Mouse (Mus musculus) gastrocnemius, adult 2 months (tissue): ENCODE results near the gene Npr1. TPM values are rescaled to one million over a fixed set of nuclear protein-coding genes. Genes with fewer than 3 reads are reported as not detected.

Experiments
- DNase-seq: peaks from one replicate; pipeline ENCODE4 v3.0.0; 2022
- H3K27ac ChIP-seq: fragments of 200-600 bp; 2 replicates; pipeline ENCODE4 v1.8.1; 2022; ENCODE audit warnings: mild to moderate bottlenecking
- H3K4me3 ChIP-seq: fragments of 200-600 bp; 2 replicates; pipeline ENCODE4 v1.8.1; 2022; ENCODE audit warnings: mild to moderate bottlenecking, moderate library complexity
- CTCF ChIP-seq: fragments of 200-600 bp; IDR thresholded peaks from 2 replicates; pipeline ENCODE4 v1.8.1; 2022; ENCODE audit warnings: antibody characterized with exemption, mild to moderate bottlenecking, moderate library complexity
- intact Hi-C: fragments of 180-260 bp; cut with DNase I; formaldehyde crosslinking; loops from one replicate; pipeline ENCODE4 v1.15.1; 2025
- long read RNA-seq, 2 experiments: library from polyadenylated mRNA; stranded (forward); transcript quantifications; one replicate each; pipeline ENCODE4 v2.0.0; 2021
- total RNA-seq, 2 experiments: library from RNA; stranded (reverse); gene quantifications; 2 replicates each; pipeline ENCODE4 v1.2.3; 2021

Npr1 gene
- total RNA-seq: 1 to 10 TPM; 6.5 to 8.3 TPM
- long read RNA-seq, experiment 1, full-length matches to known transcripts: 5 of 10 reads
- long read RNA-seq, experiment 1, partial matches to known transcripts: 1 of 10 reads
- long read RNA-seq, experiment 1, other reads (novel, unspliced or antisense): 4 of 10 reads
- long read RNA-seq, experiment 2, full-length matches to known transcripts: 1 of 2 reads
- long read RNA-seq, experiment 2, partial matches to known transcripts: 1 of 2 reads
- long read RNA-seq, experiment 2, other reads (novel, unspliced or antisense): 0 of 2 reads

DNA sequence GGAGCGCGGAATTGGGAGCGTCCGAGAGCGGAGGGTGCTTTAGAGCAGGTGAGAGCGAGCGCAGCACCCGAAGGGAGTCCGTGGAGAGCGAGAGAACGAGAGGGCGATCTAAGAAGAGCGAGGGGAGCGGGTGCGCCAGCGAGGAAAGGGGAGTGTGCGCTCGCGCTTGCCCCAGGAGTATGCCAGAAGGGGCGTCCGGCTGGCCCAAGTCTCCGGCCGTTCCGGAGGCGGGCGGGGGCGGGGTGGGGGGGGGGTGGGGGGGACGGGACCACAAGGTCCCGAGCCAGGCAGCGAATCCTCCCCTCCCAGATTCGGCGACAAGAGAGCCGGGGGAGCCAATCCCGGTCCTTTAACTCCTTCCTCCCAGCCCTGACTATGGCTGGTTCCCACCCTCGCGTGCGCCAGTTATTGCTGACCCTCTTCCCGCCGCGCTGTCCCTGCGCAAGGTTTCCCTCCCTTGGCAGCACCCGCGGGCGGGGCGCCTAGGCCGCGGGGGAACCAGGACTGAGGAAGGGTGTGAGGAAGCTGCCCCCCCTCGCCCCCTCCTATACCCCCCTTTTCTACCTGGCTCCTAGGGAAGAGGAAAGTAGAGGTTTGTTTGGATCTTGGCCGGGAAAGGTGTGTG is at the start of gene Npr1:
Npr1 (minus strand) TSS at position 181 of the 625 bp plus-strand sequence.
- intact Hi-C loops: loop anchor here (1.0 to 5.0 kb wide), 2 partner anchors 33 to 53 kb away; partner anchors contain the start of gene Ints3
- DNase-seq: peak; percentile 73
- no peak for TF ChIP-seq CTCF
- peak within 1 kb of the TSS; percentile 88 for H3K4me3 ChIP-seq
- H3K27ac ChIP-seq: peak within 1 kb of the TSS; percentile 88

DNA sequence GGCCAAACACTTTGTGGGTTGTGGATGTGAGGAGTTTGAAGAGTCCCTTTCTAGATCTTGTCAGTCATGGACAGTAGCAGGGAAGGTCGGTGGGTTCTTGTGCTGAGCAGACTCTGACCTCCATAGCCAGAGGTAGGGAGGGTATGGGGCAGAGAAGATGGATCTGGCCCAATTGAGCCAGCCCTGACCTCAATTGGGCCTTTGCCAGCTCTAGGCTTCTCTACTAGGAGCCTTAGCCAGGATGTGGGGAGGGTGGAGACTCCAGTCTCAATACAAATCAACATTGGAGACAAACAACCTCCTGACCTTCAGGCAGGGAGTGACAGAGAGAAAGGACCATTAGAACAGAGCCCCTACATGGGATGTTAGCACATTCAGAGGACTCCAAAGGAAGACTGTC is 49.6 kb upstream of the Npr1 start:
- Histone ChIP-seq H3K27ac (peak overlapping the region; percentile 91), H3K4me3 (peak overlapping the region; percentile 74)
- TF ChIP-seq CTCF: no peak
- intact Hi-C loops: no loop called here
- DNase-seq: peak; percentile 72

DNA sequence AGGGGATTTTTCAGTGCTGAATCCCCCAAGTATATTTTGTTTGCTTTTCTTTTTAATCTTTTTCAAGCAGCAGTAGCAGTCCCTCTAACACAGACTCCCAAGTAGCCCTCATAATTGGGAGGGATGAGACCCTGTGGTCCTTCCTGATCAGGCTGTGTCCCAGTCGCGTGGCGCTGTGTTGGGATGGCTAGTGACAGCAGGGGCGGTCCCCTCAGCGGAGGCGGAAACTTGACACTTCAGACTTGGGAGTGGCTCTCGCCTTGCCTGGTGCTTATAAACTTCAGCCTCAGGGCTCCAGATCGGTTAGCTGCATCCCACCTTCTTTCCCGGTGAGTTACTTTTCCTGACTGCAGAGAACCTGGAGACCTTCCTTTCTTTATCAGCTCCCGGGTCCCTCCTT is 49.0 kb upstream of the Npr1 start:
- intact Hi-C loops: loop anchor here (5.0 kb wide), 1 partner anchor 103 kb away; no protein-coding TSS in a partner anchor
- DNase-seq: peak; percentile 88
- TF ChIP-seq CTCF: no peak
- Histone ChIP-seq H3K4me3 (peak overlapping the region; percentile 74), H3K27ac (peak overlapping the region; percentile 91)

DNA sequence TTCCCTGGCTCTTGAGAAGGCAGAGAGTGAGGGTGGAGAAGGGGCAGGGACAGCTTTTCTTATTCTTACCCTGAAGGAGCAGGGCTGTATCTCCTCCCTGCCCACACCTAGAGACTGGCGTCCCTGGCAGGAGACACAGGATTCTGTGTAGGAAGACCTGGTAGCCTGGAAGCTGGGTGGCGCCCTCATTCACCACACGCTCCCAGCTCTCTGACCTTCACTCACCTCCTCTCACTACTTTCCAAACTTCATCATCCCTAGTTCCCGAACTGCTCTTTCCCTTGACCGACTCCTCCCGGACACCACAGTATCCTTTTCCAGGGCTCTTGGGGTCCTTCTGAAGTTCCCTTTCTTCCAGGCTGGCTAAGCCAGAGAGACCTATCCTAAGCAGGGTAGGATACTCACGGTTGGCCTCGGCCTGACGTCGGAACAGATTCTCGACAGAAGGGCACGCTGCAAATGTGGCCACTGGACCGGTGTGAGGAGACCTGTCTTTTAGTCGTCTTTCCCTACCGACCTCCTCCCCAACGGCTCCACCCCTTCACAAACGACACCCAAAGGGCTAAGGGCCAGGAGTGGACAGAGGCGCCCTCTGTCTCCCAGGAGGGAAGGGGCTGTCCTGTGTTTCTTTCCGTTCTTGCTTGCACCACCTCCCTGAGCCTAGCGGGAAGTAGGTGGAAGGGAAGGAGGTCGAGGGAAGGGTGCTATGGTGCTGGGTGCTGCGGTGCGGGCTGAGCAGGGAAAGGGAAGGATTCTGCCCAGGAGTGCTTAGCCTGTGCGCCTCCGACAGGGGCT is 48.3 kb upstream of the Npr1 start, which contains the start of the genes S100a1 and S100a13:
S100a1 (minus strand) TSS at position 597 of the 795 bp plus-strand sequence.
S100a13 (plus strand) TSS at position 640 of the 795 bp plus-strand sequence.
- intact Hi-C loops: loop anchor here (5.0 kb wide), 1 partner anchor 103 kb away; no protein-coding TSS in a partner anchor
- Histone ChIP-seq H3K4me3 (peak within 1 kb of the TSS; percentile 74), H3K27ac (peak within 1 kb of the TSS; percentile 91)
- TF ChIP-seq CTCF: peak; percentile 47
- peak; percentile 87 for DNase-seq

DNA sequence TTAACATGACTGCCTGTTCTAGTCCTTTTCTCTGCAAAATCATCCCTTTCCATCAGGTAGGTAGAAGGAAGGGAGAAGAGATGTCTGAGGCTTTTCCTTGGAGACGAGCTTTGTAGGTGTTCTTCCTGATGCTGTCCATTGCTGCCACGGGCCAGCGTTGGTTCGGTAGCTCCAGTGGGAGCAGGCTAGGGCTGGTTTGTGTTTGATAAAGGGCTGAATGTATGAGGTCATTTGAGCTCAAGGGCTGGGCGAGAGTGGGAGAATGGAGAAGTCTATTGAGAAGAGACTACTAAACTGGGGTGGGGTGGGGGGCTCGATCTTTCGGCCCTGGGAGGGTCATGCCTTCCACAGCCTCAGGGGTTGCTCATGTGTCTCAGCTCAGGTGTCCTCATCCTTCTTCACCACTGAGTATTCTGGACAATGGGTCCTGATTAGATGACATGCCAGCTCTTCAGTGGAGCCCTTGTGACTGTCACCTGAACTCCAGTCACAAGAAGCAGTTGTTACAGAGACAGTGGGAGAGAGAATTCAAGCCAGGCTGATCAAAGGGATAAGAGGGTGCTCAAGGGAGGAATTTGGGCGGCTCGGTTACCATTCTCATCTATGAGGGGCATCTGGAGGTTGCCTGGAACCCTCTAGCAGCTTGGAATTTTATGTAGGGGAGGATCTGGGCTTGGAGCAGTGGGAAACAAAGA is 47.4 kb upstream of the Npr1 start:
- Histone ChIP-seq H3K4me3 (peak overlapping the region; percentile 74), H3K27ac (peak overlapping the region; percentile 91)
- intact Hi-C loops: loop anchor here (5.0 kb wide), 1 partner anchor 104 kb away; no protein-coding TSS in a partner anchor
- DNase-seq: no peak
- no peak for TF ChIP-seq CTCF

DNA sequence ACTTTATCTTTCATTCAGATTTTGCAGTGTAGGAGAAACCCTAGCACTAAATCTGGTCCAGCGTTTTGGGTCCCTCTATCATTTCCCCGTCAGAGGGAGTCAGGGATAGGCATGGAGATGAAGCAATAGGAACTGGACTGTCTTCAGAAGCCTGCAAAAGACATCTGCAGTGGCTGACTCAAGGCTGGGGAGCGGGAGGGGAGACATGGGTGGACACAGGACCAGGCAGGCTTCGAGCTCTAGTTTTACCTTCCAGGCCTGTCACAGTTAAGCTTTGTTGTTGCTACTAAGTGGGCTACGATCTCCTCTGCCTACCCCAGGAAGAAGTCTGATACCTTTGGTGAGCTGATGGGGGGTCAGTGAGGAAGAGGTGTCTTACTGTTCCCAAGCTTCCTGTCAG is 46.6 kb upstream of the Npr1 start:
- Histone ChIP-seq H3K4me3 (peak overlapping the region; percentile 74; the same call in 1 of the 2 replicates), H3K27ac (peak overlapping the region; percentile 91)
- intact Hi-C loops: loop anchor here (5.0 kb wide), 1 partner anchor 105 kb away; no protein-coding TSS in a partner anchor
- no peak for DNase-seq
- no peak for TF ChIP-seq CTCF

DNA sequence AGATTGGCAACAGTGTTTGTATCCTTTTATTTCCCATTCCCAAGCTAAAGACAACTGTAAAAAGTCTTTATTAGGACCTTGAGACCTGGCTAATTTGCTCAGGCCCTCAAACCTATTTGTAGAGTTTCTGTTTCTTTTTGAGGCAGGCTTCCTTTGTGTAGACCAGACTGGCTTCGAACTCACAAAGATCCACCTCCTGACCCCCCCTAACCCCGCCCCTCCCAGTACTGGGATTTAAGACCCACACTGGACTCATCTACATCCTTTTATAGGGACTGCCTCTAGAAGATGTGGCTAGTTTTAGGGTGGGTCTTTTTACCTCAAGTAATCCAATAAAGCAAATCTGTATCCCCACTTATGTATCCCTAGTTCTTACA is 44.1 kb upstream of the Npr1 start:
- Histone ChIP-seq H3K4me3 (peak overlapping the region; percentile 87), H3K27ac (peak overlapping the region; percentile 100)
- intact Hi-C loops: loop anchor here (2.0 to 5.0 kb wide), 2 partner anchors 19 to 108 kb away; partner anchors contain the start of gene Snapin

DNA sequence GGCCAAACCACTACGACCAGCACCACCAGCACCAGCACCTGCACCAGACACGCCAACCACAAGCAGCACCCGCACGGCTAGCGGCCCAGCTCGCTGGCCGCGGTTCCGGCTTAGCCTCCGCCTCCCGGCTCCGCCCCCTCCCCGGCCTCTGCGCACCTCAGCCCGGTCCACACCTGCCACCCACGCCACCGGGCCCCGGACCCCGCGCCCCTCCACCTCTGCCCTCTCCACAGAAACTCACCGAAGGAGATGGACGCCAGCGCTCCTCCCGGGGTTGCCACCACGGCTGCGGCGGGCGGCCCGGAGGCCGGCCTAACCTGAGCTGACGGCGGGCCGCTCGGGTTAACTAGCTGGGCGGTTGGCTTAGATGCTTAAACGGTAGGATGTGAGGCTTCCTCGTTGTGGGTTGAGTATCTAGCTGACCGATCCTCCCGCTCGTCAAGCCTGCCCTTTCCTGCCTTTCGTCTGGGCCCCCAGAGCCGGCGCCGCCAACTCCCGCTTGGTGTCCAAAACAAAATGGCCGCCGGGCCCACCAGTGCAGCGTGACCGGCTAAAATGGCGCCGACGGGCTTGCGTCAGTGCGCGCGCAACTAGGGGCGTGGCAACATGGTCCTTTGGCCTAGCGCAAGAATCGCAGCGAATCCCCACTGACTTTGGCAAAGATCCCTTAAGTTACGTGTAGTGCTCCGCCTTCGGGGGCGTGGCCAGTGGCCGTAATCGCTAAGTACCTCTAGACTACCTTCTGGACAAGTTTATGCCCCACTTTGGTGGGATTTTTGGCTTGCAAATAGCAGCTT is 43.5 kb upstream of the Npr1 start, which contains the start of gene Chtop:
Chtop (minus strand) TSS at position 549 of the 797 bp plus-strand sequence.
- peak within 1 kb of the TSS; percentile 100 for H3K27ac ChIP-seq
- peak within 1 kb of the TSS; percentile 87 for H3K4me3 ChIP-seq
- no peak for TF ChIP-seq CTCF
- peak; percentile 100 for DNase-seq
- intact Hi-C loops: loop anchor here (2.0 kb wide), 1 partner anchor 18 kb away; the partner anchor contains the start of gene Snapin

More for the DNA sequence above, 44.1 kb upstream of the Npr1 start:
- no peak for DNase-seq
- TF ChIP-seq CTCF: no peak

DNA sequence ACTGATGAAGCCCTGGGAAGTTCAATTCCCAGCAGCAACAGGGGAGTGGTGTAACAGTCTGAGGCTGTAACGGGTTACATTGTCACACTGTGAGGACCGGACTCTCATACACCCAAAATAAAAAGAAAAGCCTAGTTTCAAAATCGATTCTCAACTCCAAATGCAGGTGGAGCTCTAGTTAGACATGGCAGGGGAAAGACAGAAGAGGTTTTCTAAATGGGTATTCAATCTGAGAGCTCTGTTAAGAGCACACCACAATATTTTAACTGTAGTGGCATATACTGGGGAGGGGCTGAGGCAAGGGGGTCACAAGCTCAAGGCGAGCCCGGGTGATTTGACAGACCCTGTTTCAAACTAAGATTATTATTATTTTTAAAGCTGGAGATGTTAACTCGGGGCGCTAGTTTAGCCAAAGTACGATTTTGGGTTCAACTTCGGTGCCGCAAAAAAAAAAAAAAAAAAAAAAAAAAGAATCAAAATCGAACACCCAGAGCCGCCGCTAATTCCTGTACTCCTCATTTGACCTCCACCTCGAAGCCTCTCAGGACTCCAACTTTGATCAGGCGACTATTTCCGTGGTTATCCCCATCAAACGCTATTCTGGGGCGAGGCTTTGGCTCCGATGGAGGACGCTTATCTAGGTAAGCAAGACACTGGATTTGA is 42.8 kb upstream of the Npr1 start:
- intact Hi-C loops: loop anchor here (2.0 kb wide), 1 partner anchor 18 kb away; the partner anchor contains the start of gene Snapin
- Histone ChIP-seq H3K27ac (peak overlapping the region; percentile 100), H3K4me3 (peak overlapping the region; percentile 87)
- DNase-seq: no peak
- TF ChIP-seq CTCF: no peak

DNA sequence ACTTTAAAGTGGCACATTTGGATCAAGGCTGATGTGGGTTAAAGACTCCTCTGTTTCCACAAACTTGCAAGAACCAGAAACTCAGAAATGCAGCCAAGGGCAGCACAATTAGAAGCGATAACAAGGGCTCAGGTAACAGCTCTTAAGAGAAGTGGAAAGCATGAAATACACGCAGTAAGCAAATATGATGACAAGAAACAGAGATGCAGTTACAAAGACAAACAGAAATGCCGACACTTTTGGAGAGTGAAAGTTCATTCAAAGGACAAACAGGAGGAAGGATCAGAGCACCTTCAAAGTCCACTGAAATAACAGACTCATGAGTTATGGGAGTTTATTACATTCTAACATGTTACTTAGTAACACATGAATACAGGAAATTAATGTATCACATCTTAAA is 40.7 kb upstream of the Npr1 start:
- intact Hi-C loops: no loop called here
- no peak for DNase-seq
- Histone ChIP-seq H3K4me3 (0 out of 2 replicates have a peak overlapping the region, but pooled peaks have one; percentile 10), H3K27ac (peak overlapping the region; percentile 20; the same call in 1 of the 2 replicates)
- TF ChIP-seq CTCF: no peak
